Mouse (Mus musculus) ES-E14 (cell line): Measurements from ENCODE around the gene Mpg. TPM values are rescaled to one million over a fixed set of nuclear protein-coding genes. Genes with fewer than 3 reads are reported as not detected.

Source experiments
- DNase-seq: peaks from one replicate; pipeline ENCODE4 v3.0.0-alpha.2; 2013; ENCODE audit warnings: low read depth, low spot score
- H3K27ac ChIP-seq: 2 replicates; pipeline ENCODE4 v1.5.1; 2012; ENCODE audit warnings: low read depth, mild to moderate bottlenecking, low read length, moderate library complexity, mixed read lengths; ENCODE audit not compliant: poor library complexity, insufficient read depth, severe bottlenecking
- H3K36me3 ChIP-seq: 2 replicates; pipeline ENCODE4 v1.6.1; 2012; ENCODE audit warnings: mild to moderate bottlenecking, low read length, moderate library complexity, mixed read lengths; ENCODE audit not compliant: control insufficient read depth, poor library complexity, insufficient read depth, severe bottlenecking
- H3K4me1 ChIP-seq, 2 experiments: fragments of 150-350 bp in 1 of 2; sonication (generic) in 1 of 2; 2 replicates each; pipeline ENCODE4 v1.6.1; 2012; ENCODE audit warnings: low read length in 2 of 2, mild to moderate bottlenecking in 1 of 2, mixed read lengths in 1 of 2; ENCODE audit not compliant: control insufficient read depth in 2 of 2, insufficient read depth in 2 of 2, poor library complexity in 1 of 2
- H3K4me3 ChIP-seq, 2 experiments: fragments of 150-350 bp in 1 of 2; sonication (generic) in 1 of 2; 2 replicates each; pipeline ENCODE4 v1.5.1; 2012; ENCODE audit warnings: low read length in 2 of 2, low read depth in 1 of 2, mild to moderate bottlenecking in 1 of 2, mixed read lengths in 1 of 2; ENCODE audit not compliant: insufficient read depth in 1 of 2, poor library complexity in 1 of 2, severe bottlenecking in 1 of 2
- H3K9ac ChIP-seq: 2 replicates; pipeline ENCODE4 v1.6.1; 2012; ENCODE audit warnings: low read depth, mild to moderate bottlenecking, low read length, mixed read lengths; ENCODE audit not compliant: poor library complexity, insufficient read depth, severe bottlenecking
- H3K9me3 ChIP-seq: fragments of 150-350 bp; sonication (generic); 2 replicates; pipeline ENCODE4 v1.6.1; 2012; ENCODE audit warnings: low read depth, mild to moderate bottlenecking, low read length; ENCODE audit not compliant: control insufficient read depth, insufficient read depth
- CHD2 ChIP-seq: IDR thresholded peaks from 2 replicates; pipeline ENCODE4 v1.6.1; 2014; ENCODE audit warnings: mild to moderate bottlenecking, low read depth, low read length, inconsistent platforms
- HCFC1 ChIP-seq: IDR thresholded peaks from 2 replicates; pipeline ENCODE4 v1.6.1; 2012; ENCODE audit warnings: low read length, inconsistent platforms, borderline replicate concordance; ENCODE audit not compliant: insufficient read depth
- MAFK ChIP-seq: IDR thresholded peaks from 2 replicates; pipeline ENCODE4 v1.6.1; 2014; ENCODE audit warnings: mild to moderate bottlenecking, low read depth, low read length, inconsistent platforms; ENCODE audit not compliant: insufficient read depth
- ZC3H11A ChIP-seq: IDR thresholded peaks from 2 replicates; pipeline ENCODE4 v1.6.1; 2012; ENCODE audit warnings: low read depth, mild to moderate bottlenecking, inconsistent platforms, low read length, borderline replicate concordance
- ZNF384 ChIP-seq: IDR thresholded peaks from 2 replicates; pipeline ENCODE4 v1.6.1; 2012; ENCODE audit warnings: low read depth, low read length, inconsistent platforms
- in situ Hi-C, 2 experiments: fragments of 600-800 bp; cut with MboI; formaldehyde crosslinking; loops; one replicate each; pipeline ENCODE4 v1.15.1; 2025; ENCODE audit warnings: low sequenced_read_pairs in 2 of 2, inconsistent platforms in 1 of 2; ENCODE audit not compliant: unreplicated experiment in 2 of 2
- total RNA-seq: library from RNA; depleted of rRNA; stranded (reverse); fragments of 300-350 nt; gene quantifications from 2 replicates; pipeline ENCODE4 v1.2.3, GENCODE M21; 2012

Gene Mpg
- total RNA-seq, 1 experiment, result 30.6 TPM

DNA sequence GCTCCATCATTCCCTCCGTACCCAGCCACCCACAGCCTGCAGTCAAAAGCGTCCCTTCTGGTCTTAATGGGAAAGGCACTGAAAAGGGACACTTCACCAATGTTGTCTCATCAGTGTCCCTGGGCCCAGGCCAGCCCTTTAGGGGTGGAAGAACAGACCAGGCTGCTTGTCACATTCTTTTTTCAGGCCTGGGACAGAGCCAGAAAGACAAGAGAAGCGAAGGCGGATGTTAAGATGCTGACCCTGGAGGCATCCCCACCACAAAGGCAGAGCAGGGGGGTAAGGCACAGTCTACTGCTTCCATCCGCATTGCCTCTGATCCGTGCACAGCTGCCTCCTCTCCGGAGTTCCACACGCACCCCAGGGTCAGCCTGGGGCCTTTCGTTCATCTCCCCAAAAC is 36.2 kb upstream of the Mpg start:
- H3K36me3 ChIP-seq, result no peaks in the 10 kb centered on the region
- H3K4me1 ChIP-seq, result peaks cover 0 to 6% of the 10 kb centered on the region in 2 experiments; a peak in 1 of 4 replicates
- in situ Hi-C loops, result no loop called here
- no peak overlapping the region for H3K9ac ChIP-seq
- H3K4me3 ChIP-seq, result no peak overlapping the region
- H3K9me3 ChIP-seq, result no peaks in the 10 kb centered on the region
- TF ChIP-seq CHD2 (no peak), MAFK (no peak), ZNF384 (no peak), HCFC1 (no peak), ZC3H11A (no peak)
- no peak overlapping the region; the same call in 1 of the 2 replicates for H3K27ac ChIP-seq
- DNase-seq, result no peak

DNA sequence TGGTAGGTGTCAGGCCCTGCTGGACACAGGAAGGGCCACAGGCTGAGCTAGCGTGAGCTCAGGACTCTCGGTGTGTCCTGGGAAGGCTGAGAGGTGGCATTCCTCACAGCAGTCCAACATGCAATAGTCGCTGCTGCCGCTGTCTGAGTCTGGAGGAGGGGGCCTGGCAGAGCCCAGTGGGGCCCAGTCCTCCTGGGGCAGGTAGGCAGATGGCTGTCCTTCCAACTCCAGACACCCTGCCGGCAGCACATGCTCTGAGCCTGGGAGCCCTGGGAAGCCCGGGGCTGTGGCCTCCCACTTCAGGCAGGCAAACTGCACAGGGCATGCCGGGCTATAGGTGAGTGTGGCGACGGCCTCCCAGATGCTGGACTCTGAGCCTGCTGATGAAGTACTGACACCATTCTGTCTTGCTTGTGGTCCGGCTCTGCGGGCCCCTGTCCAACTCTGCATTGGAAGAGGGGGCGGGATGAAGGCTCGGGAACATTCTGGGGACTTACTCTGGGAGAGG is 35.6 kb upstream of the Mpg start:
- Histone ChIP-seq H3K4me3 (no peak overlapping the region), H3K27ac (no peak overlapping the region), H3K9ac (no peak overlapping the region), H3K36me3 (no peaks in the 10 kb centered on the region), H3K4me1 (peaks cover 0 to 6% of the 10 kb centered on the region in 2 experiments; a peak in 1 of 4 replicates), H3K9me3 (no peaks in the 10 kb centered on the region)
- DNase-seq, result no peak
- TF ChIP-seq MAFK (no peak), HCFC1 (no peak), CHD2 (no peak), ZC3H11A (no peak), ZNF384 (no peak)
- in situ Hi-C loops, result no loop called here

DNA sequence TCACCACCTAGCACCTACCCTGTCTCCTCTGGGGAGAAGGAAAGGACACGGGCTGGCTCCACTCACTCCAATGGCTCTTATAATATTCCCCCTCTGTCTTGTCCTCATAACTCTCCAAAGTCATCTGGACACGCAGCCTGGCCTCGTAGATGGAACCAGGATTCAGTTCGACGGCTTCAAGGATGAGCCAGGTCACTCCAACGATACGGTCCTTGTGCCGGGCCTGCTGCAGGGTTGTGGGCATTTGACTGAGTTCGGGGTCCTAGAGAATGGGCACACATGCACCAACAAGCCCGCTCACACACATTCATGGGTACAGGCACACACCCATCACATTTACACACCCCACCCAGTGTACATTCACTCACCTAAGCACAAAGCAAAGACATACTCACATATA is 33.1 kb upstream of the Mpg start:
- no peaks in the 10 kb centered on the region for H3K9me3 ChIP-seq
- in situ Hi-C loops, result no loop called here
- H3K27ac ChIP-seq, result no peak overlapping the region
- no peak for DNase-seq
- no peak for TF ChIP-seq HCFC1
- TF ChIP-seq MAFK, result no peak
- no peak for TF ChIP-seq ZC3H11A
- TF ChIP-seq ZNF384, result no peak
- no peak for TF ChIP-seq CHD2
- H3K4me3 ChIP-seq, result no peak overlapping the region
- peaks cover 0 to 6% of the 10 kb centered on the region in 2 experiments; a peak in 1 of 4 replicates for H3K4me1 ChIP-seq
- no peak overlapping the region for H3K9ac ChIP-seq
- no peaks in the 10 kb centered on the region for H3K36me3 ChIP-seq

DNA sequence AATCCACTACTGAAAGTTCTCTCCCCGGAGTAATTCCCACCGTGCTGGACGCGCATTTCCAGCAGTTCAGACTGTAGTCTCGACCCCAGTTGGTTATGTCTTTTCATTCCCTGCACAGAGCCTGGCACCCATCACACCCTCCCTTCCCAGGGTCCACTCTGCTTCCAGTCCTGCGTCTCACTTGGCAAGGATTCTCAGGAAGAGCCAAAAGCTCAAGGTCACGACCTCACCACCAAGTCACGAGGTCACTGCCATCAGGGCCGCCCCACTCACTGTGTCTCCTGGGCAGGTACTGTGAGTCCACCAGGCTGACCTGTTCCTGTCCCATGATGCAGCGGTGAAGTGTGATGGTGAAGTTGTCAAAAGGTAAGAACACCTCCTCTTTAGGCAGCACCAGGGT is 32.2 kb upstream of the Mpg start:
- Histone ChIP-seq H3K27ac (no peak overlapping the region), H3K4me1 (peaks cover 0 to 8% of the 10 kb centered on the region in 2 experiments; a peak in 1 of 4 replicates), H3K4me3 (no peak overlapping the region), H3K9ac (no peak overlapping the region), H3K9me3 (no peaks in the 10 kb centered on the region), H3K36me3 (no peaks in the 10 kb centered on the region)
- in situ Hi-C loops, result no loop called here
- TF ChIP-seq HCFC1 (no peak), ZNF384 (no peak), MAFK (no peak), ZC3H11A (no peak), CHD2 (no peak)
- no peak for DNase-seq

DNA sequence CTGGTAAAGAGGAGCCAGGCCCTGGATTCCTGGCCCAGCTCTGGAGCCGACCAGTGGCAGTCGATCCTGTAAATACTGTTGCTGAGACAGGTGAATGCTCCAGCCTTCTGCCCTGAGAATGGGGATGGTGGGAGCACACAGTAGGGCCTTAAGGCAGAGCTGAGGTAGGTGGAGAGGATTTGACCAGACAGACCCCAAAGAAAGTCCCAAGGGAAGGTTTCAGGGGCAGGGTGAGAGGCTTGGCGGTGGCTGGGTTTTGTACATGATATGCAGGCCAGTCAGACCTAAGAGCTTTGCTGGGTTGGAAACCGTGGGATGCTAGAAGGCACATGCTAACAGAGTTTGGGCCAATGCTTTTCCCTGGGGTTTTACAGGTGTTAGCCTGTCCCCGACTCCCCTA is 31.7 kb upstream of the Mpg start:
- Histone ChIP-seq H3K9me3 (no peaks in the 10 kb centered on the region), H3K4me3 (no peak overlapping the region), H3K27ac (no peak overlapping the region), H3K36me3 (no peaks in the 10 kb centered on the region), H3K4me1 (peaks cover 0 to 7% of the 10 kb centered on the region in 2 experiments; a peak in 1 of 4 replicates), H3K9ac (no peak overlapping the region)
- no peak for TF ChIP-seq ZC3H11A
- no peak for TF ChIP-seq HCFC1
- TF ChIP-seq ZNF384, result no peak
- no peak for TF ChIP-seq MAFK
- no peak for TF ChIP-seq CHD2
- in situ Hi-C loops, result no loop called here
- no peak for DNase-seq
